Mouse (Mus musculus): ENCODE measurements at regions not wholly inside any gene's neighbourhood (a gene's known extent, or its start where the extent isn't known, plus 50 kb on each side); places are given as distances from the start of the nearest gene placed in this dataset.

- Histone ChIP-seq H3K4me1 (ENCODE audit: insufficient read depth, low read length) (no peaks in the 10 kb centered on the region), H3K9ac (replicated peaks; ENCODE audit: low read length) (no peak overlapping the region), H3K4me2 (ENCODE audit: low read depth, low read length) (no peak overlapping the region), H3K27ac (no peak overlapping the region), H3K27me3 (ENCODE audit: insufficient read depth, low read length) (no peaks in the 10 kb centered on the region), H3K9me3 (ENCODE audit: low read length) (no peaks in the 10 kb centered on the region), H3K36me3 (ENCODE audit: insufficient read depth, low read length) (no peaks in the 10 kb centered on the region), H3K4me3 (ENCODE audit: low read length) (no peak overlapping the region)
- ATAC-seq (no peak), DNase-seq (ENCODE audit: low spot score) (no peak)
- TF ChIP-seq CTCF (IDR thresholded peaks at IDR 0.05; ENCODE audit: low read depth): no peak
- 81% methylated on average over 3 of the region's 3 CpGs for WGBS
Observed at GRCm38 (mm10) chr11:112912875-112913274, 130.9 kb downstream of the Sox9 start.

DNA sequence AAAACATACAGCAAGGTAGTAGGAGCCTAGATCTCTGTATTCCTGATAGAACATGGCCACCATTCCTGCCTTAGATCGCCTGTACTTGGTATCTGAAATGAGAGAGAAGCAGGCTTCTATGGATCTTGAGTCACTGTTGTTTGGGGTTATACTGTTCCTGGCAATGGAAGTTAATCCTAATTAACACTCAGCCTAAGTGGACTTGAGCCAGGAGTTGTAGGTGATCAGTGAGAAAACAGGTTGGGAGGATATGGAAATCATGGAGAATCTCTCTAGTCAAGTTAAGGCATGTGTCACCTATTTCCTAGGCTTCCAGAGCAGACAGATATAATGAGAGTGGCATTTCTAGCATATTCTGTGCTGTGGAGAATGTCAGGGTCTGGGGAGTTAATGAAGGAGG is 134.9 kb downstream of the Sox9 start:
- ATAC-seq (no peak), DNase-seq (ENCODE audit: low spot score) (no peak)
- H3K4me2 ChIP-seq (ENCODE audit: low read depth, low read length): no peak overlapping the region
- H3K9ac ChIP-seq (replicated peaks; ENCODE audit: low read length): no peak overlapping the region
- H3K4me3 ChIP-seq (ENCODE audit: low read length): no peak overlapping the region
- H3K4me1 ChIP-seq (ENCODE audit: insufficient read depth, low read length): no peaks in the 10 kb centered on the region
- no peaks in the 10 kb centered on the region for H3K27me3 ChIP-seq (ENCODE audit: insufficient read depth, low read length)
- no peaks in the 10 kb centered on the region for H3K9me3 ChIP-seq (ENCODE audit: low read length)
- WGBS: 93% methylated on average over 1 of the region's 1 CpGs
- no peaks in the 10 kb centered on the region for H3K36me3 ChIP-seq (ENCODE audit: insufficient read depth, low read length)
- no peak overlapping the region for H3K27ac ChIP-seq
- TF ChIP-seq CTCF (IDR thresholded peaks at IDR 0.05; ENCODE audit: low read depth): no peak

DNA sequence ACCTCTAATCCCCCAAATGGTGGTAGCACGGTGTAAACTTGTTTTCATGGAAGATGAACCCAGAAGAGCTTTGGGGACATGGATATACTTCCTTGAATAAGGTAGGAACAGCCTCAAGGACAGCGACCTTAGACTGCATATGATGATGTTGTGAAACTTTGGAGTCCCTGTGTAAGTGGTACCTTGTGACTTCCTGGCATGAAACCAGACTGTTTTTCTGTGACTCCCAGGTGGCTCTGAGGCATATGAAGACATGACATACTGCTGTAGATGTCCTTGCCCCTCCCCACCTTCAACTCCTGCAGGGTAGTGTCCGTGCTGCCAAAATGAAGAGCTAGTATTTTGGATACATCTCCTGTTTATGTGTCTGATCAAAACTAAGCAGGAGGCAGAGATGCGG is 138.1 kb downstream of the Sox9 start:
- H3K4me1 ChIP-seq (ENCODE audit: insufficient read depth, low read length): no peaks in the 10 kb centered on the region
- H3K27me3 ChIP-seq (ENCODE audit: insufficient read depth, low read length): no peaks in the 10 kb centered on the region
- H3K27ac ChIP-seq: no peak overlapping the region
- no peak for TF ChIP-seq CTCF (IDR thresholded peaks at IDR 0.05; ENCODE audit: low read depth)
- ATAC-seq (no peak), DNase-seq (ENCODE audit: low spot score) (no peak)
- no peak overlapping the region for H3K4me3 ChIP-seq (ENCODE audit: low read length)
- no peak overlapping the region for H3K4me2 ChIP-seq (ENCODE audit: low read depth, low read length)
- WGBS: 91% methylated on average over 4 of the region's 4 CpGs
- H3K36me3 ChIP-seq (ENCODE audit: insufficient read depth, low read length): no peaks in the 10 kb centered on the region
- H3K9me3 ChIP-seq (ENCODE audit: low read length): no peaks in the 10 kb centered on the region
- no peak overlapping the region for H3K9ac ChIP-seq (replicated peaks; ENCODE audit: low read length)

GRCm38 (mm10) chr11:112924577-112924976 is 142.6 kb downstream of the Sox9 start:
- Histone ChIP-seq H3K36me3 (ENCODE audit: insufficient read depth, low read length) (no peaks in the 10 kb centered on the region), H3K4me3 (ENCODE audit: low read length) (no peak overlapping the region), H3K27ac (no peak overlapping the region), H3K4me1 (ENCODE audit: insufficient read depth, low read length) (0 out of 2 replicates have a peak, but pooled peaks cover 8% of the 10 kb centered on the region), H3K9ac (replicated peaks; ENCODE audit: low read length) (no peak overlapping the region), H3K9me3 (ENCODE audit: low read length) (no peaks in the 10 kb centered on the region), H3K27me3 (ENCODE audit: insufficient read depth, low read length) (no peaks in the 10 kb centered on the region), H3K4me2 (ENCODE audit: low read depth, low read length) (no peak overlapping the region)
- 81% methylated on average over 1 of the region's 1 CpGs for WGBS
- ATAC-seq (no peak), DNase-seq (ENCODE audit: low spot score) (no peak)
- no peak for TF ChIP-seq CTCF (IDR thresholded peaks at IDR 0.05; ENCODE audit: low read depth)

DNA sequence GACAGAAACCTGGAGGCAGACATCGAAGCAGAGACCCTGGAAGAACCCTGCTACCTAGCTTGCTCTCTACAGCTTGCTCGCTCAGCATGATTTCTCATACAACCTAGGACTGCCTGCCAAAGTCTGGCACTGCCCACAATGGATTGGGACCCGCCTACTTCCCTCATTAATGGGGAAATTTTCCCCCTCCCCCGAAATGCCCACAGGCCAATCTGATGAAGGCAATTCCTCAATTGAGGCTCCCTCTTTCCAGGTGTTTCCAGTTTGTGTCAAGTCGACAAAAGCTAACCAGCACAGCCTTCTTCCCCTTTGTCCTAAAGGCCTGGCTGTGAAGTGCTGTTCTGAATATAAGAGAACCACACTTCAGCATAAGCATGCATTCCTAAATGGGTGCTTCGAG is 143.1 kb downstream of the Sox9 start:
- H3K4me2 ChIP-seq (ENCODE audit: low read depth, low read length): no peak overlapping the region
- no peak overlapping the region for H3K27ac ChIP-seq
- WGBS: 49% methylated on average over 6 of the region's 6 CpGs
- no peak overlapping the region for H3K4me3 ChIP-seq (ENCODE audit: low read length)
- TF ChIP-seq CTCF (IDR thresholded peaks at IDR 0.05; ENCODE audit: low read depth): no peak
- H3K36me3 ChIP-seq (ENCODE audit: insufficient read depth, low read length): no peaks in the 10 kb centered on the region
- peaks cover 8% of the 10 kb centered on the region; the same call in 1 of the 2 replicates for H3K4me1 ChIP-seq (ENCODE audit: insufficient read depth, low read length)
- DNase-seq (ENCODE audit: low spot score) (peak; percentile 39), ATAC-seq (no peak)
- H3K9me3 ChIP-seq (ENCODE audit: low read length): no peaks in the 10 kb centered on the region
- no peaks in the 10 kb centered on the region for H3K27me3 ChIP-seq (ENCODE audit: insufficient read depth, low read length)
- no peak overlapping the region for H3K9ac ChIP-seq (replicated peaks; ENCODE audit: low read length)

- no peak overlapping the region for H3K9ac ChIP-seq (replicated peaks; ENCODE audit: low read length)
- no peak for TF ChIP-seq CTCF (IDR thresholded peaks at IDR 0.05; ENCODE audit: low read depth)
- no peak overlapping the region for H3K4me3 ChIP-seq (ENCODE audit: low read length)
- ATAC-seq: no peak
- WGBS: 37% methylated on average over 19 of the region's 19 CpGs
- H3K4me2 ChIP-seq (ENCODE audit: low read depth, low read length): no peak overlapping the region
- H3K27ac ChIP-seq: peak overlapping the region; percentile 42; the same call in 1 of the 2 replicates
- DNase-seq (ENCODE audit: low spot score): peak; percentile 70
- H3K9me3 ChIP-seq (ENCODE audit: low read length): no peaks in the 10 kb centered on the region
- H3K36me3 ChIP-seq (ENCODE audit: insufficient read depth, low read length): no peaks in the 10 kb centered on the region
- H3K27me3 ChIP-seq (ENCODE audit: insufficient read depth, low read length): no peaks in the 10 kb centered on the region
- peaks cover 8% of the 10 kb centered on the region; the same call in 1 of the 2 replicates for H3K4me1 ChIP-seq (ENCODE audit: insufficient read depth, low read length)
Observed at GRCm38 (mm10) chr11:112926330-112927025, 144.5 kb downstream of the Sox9 start.

GRCm38 (mm10) chr11:112930186-112930808 is 148.3 kb downstream of the Sox9 start:
- DNase-seq (ENCODE audit: low spot score) (no peak), ATAC-seq (no peak)
- WGBS: 82% methylated on average over 10 of the region's 10 CpGs
- H3K4me1 ChIP-seq (ENCODE audit: insufficient read depth, low read length): peaks cover 8% of the 10 kb centered on the region; the same call in 1 of the 2 replicates
- no peak overlapping the region for H3K9ac ChIP-seq (replicated peaks; ENCODE audit: low read length)
- H3K36me3 ChIP-seq (ENCODE audit: insufficient read depth, low read length): no peaks in the 10 kb centered on the region
- no peak for TF ChIP-seq CTCF (IDR thresholded peaks at IDR 0.05; ENCODE audit: low read depth)
- no peak overlapping the region for H3K4me2 ChIP-seq (ENCODE audit: low read depth, low read length)
- H3K27me3 ChIP-seq (ENCODE audit: insufficient read depth, low read length): no peaks in the 10 kb centered on the region
- H3K27ac ChIP-seq: no peak overlapping the region
- no peaks in the 10 kb centered on the region for H3K9me3 ChIP-seq (ENCODE audit: low read length)
- H3K4me3 ChIP-seq (ENCODE audit: low read length): no peak overlapping the region
